Mouse (Mus musculus): ENCODE results near the gene Wdr62. TPM values are rescaled to one million over a fixed set of nuclear protein-coding genes. Genes with fewer than 3 reads are reported as not detected.
A peak's percentile ranks its signal among the peaks of the same experiment; 100 is the strongest.

Wdr62 gene
- polyA plus RNA-seq, 1 experiment from 2014 or later, result 3.1 TPM

- Histone ChIP-seq H3K4me1 (replicated peaks) (peaks cover 31% of the 10 kb centered on the region), H3K27ac (no peak overlapping the region), H3K36me3 (peaks cover 83% of the 10 kb centered on the region), H3K4me2 (no peak overlapping the region), H3K9ac (no peak overlapping the region), H3K27me3 (no peaks in the 10 kb centered on the region), H3K9me3 (no peaks in the 10 kb centered on the region), H3K4me3 (no peak overlapping the region)
- no peak for ATAC-seq (ENCODE audit: low FRiP score)
- 94% methylated on average over 15 of the region's 15 CpGs for WGBS
Observed at GRCm38 (mm10) chr7:30296816-30297215, 16.6 kb upstream of the Wdr62 start.

- no peak for ATAC-seq (ENCODE audit: low FRiP score)
- H3K27me3 ChIP-seq, result no peaks in the 10 kb centered on the region
- peaks cover 39% of the 10 kb centered on the region for H3K4me1 ChIP-seq (replicated peaks)
- H3K27ac ChIP-seq, result no peak overlapping the region
- 81% methylated on average over 10 of the region's 10 CpGs for WGBS
- H3K9me3 ChIP-seq, result no peaks in the 10 kb centered on the region
- no peak overlapping the region for H3K4me2 ChIP-seq
- H3K36me3 ChIP-seq, result peaks cover 67% of the 10 kb centered on the region
- H3K4me3 ChIP-seq, result no peak overlapping the region
- 0 out of 2 replicates have a peak overlapping the region, but pooled peaks have one; percentile 2 for H3K9ac ChIP-seq
Observed at GRCm38 (mm10) chr7:30295103-30295502, 14.9 kb upstream of the Wdr62 start.

GRCm38 (mm10) chr7:30294296-30294695 is 14.1 kb upstream of the Wdr62 start:
- Histone ChIP-seq H3K4me2 (no peak overlapping the region), H3K9ac (0 out of 2 replicates have a peak overlapping the region, but pooled peaks have one; percentile 49), H3K27me3 (no peaks in the 10 kb centered on the region), H3K4me3 (no peak overlapping the region), H3K27ac (no peak overlapping the region), H3K36me3 (peaks cover 59% of the 10 kb centered on the region), H3K4me1 (replicated peaks) (peaks cover 47% of the 10 kb centered on the region), H3K9me3 (no peaks in the 10 kb centered on the region)
- 89% methylated on average over 5 of the region's 5 CpGs for WGBS
- ATAC-seq (ENCODE audit: low FRiP score), result no peak

- Histone ChIP-seq H3K4me3 (no peak overlapping the region), H3K27ac (no peak overlapping the region), H3K9ac (0 out of 2 replicates have a peak overlapping the region, but pooled peaks have one; percentile 49), H3K36me3 (peaks cover 54% of the 10 kb centered on the region), H3K9me3 (no peaks in the 10 kb centered on the region), H3K4me1 (replicated peaks) (peaks cover 49% of the 10 kb centered on the region), H3K27me3 (no peaks in the 10 kb centered on the region), H3K4me2 (peak overlapping the region; percentile 21)
- 75% methylated on average over 13 of the region's 13 CpGs for WGBS
- ATAC-seq (ENCODE audit: low FRiP score), result no peak
Observed at GRCm38 (mm10) chr7:30293795-30294194, 13.6 kb upstream of the Wdr62 start.

GRCm38 (mm10) chr7:30291215-30292131 is 11.3 kb upstream of the Wdr62 start, which contains the start of gene Clip3:
Gene Clip3 (plus strand): TSS chr7:30291728.
- H3K4me3 ChIP-seq, result peak within 1 kb of the TSS; percentile 93
- peak; percentile 88 for ATAC-seq (ENCODE audit: low FRiP score)
- WGBS, result 6% methylated on average over 35 of the region's 35 CpGs
- peak within 1 kb of the TSS; percentile 92 for H3K4me2 ChIP-seq
- no peaks in the 10 kb centered on the region for H3K9me3 ChIP-seq
- 0 out of 2 replicates have a peak, but pooled peaks cover 2% of the 10 kb centered on the region for H3K27me3 ChIP-seq
- peaks cover 30% of the 10 kb centered on the region for H3K36me3 ChIP-seq
- H3K27ac ChIP-seq, result peak within 1 kb of the TSS; percentile 87
- peak within 1 kb of the TSS; percentile 99 for H3K9ac ChIP-seq
- H3K4me1 ChIP-seq (replicated peaks), result peaks cover 49% of the 10 kb centered on the region

- Histone ChIP-seq H3K4me3 (no peak overlapping the region), H3K4me1 (replicated peaks) (peaks cover 44% of the 10 kb centered on the region), H3K4me2 (no peak overlapping the region), H3K27me3 (0 out of 2 replicates have a peak, but pooled peaks cover 2% of the 10 kb centered on the region), H3K9ac (peak overlapping the region; percentile 13; the same call in 1 of the 2 replicates), H3K27ac (no peak overlapping the region), H3K36me3 (peaks cover 14% of the 10 kb centered on the region), H3K9me3 (no peaks in the 10 kb centered on the region)
- ATAC-seq (ENCODE audit: low FRiP score), result no peak
- 52% methylated on average over 10 of the region's 10 CpGs for WGBS
Observed at GRCm38 (mm10) chr7:30289714-30290399, 9.6 kb upstream of the Wdr62 start.

GRCm38 (mm10) chr7:30289071-30289713 is 9.0 kb upstream of the Wdr62 start:
- Histone ChIP-seq H3K27me3 (0 out of 2 replicates have a peak, but pooled peaks cover 2% of the 10 kb centered on the region), H3K4me1 (replicated peaks) (peaks cover 37% of the 10 kb centered on the region), H3K4me3 (no peak overlapping the region), H3K36me3 (peaks cover 8% of the 10 kb centered on the region), H3K9ac (0 out of 2 replicates have a peak overlapping the region, but pooled peaks have one; percentile 13), H3K9me3 (no peaks in the 10 kb centered on the region), H3K27ac (no peak overlapping the region), H3K4me2 (no peak overlapping the region)
- no peak for ATAC-seq (ENCODE audit: low FRiP score)
- WGBS, result 70% methylated on average over 7 of the region's 7 CpGs

- no peaks in the 10 kb centered on the region for H3K9me3 ChIP-seq
- no peak overlapping the region for H3K9ac ChIP-seq
- no peaks in the 10 kb centered on the region; the same call in 1 of the 2 replicates for H3K36me3 ChIP-seq
- H3K4me2 ChIP-seq, result no peak overlapping the region
- H3K4me1 ChIP-seq (replicated peaks), result peaks cover 27% of the 10 kb centered on the region
- WGBS, result 70% methylated on average over 6 of the region's 6 CpGs
- no peak overlapping the region for H3K4me3 ChIP-seq
- no peak overlapping the region for H3K27ac ChIP-seq
- ATAC-seq (ENCODE audit: low FRiP score), result no peak
- H3K27me3 ChIP-seq, result 0 out of 2 replicates have a peak, but pooled peaks cover 2% of the 10 kb centered on the region
Observed at GRCm38 (mm10) chr7:30288046-30288445, 7.8 kb upstream of the Wdr62 start.

GRCm38 (mm10) chr7:30286701-30287410 is 6.6 kb upstream of the Wdr62 start:
- no peak overlapping the region for H3K4me3 ChIP-seq
- H3K36me3 ChIP-seq, result no peaks in the 10 kb centered on the region
- no peak for ATAC-seq (ENCODE audit: low FRiP score)
- H3K4me1 ChIP-seq (replicated peaks), result peaks cover 18% of the 10 kb centered on the region
- H3K4me2 ChIP-seq, result no peak overlapping the region
- H3K27me3 ChIP-seq, result 0 out of 2 replicates have a peak, but pooled peaks cover 2% of the 10 kb centered on the region
- WGBS, result 67% methylated on average over 8 of the region's 8 CpGs
- no peak overlapping the region for H3K27ac ChIP-seq
- H3K9me3 ChIP-seq, result no peaks in the 10 kb centered on the region
- H3K9ac ChIP-seq, result no peak overlapping the region

GRCm38 (mm10) chr7:30282740-30283139 is 2.5 kb upstream of the Wdr62 start:
- peaks cover 15% of the 10 kb centered on the region for H3K4me1 ChIP-seq (replicated peaks)
- no peak overlapping the region for H3K9ac ChIP-seq
- ATAC-seq (ENCODE audit: low FRiP score), result no peak
- WGBS, result 86% methylated on average over 7 of the region's 7 CpGs
- no peak overlapping the region for H3K27ac ChIP-seq
- no peak overlapping the region for H3K4me2 ChIP-seq
- no peaks in the 10 kb centered on the region for H3K36me3 ChIP-seq
- no peak overlapping the region for H3K4me3 ChIP-seq
- no peaks in the 10 kb centered on the region for H3K27me3 ChIP-seq
- no peaks in the 10 kb centered on the region for H3K9me3 ChIP-seq

- 78% methylated on average over 4 of the region's 4 CpGs for WGBS
- ATAC-seq (ENCODE audit: low FRiP score), result no peak
- peak overlapping the region; percentile 74; the same call in 1 of the 2 replicates for H3K4me3 ChIP-seq
- H3K27ac ChIP-seq, result no peak overlapping the region
- no peaks in the 10 kb centered on the region for H3K27me3 ChIP-seq
- H3K9ac ChIP-seq, result no peak overlapping the region
- peaks cover 15% of the 10 kb centered on the region for H3K4me1 ChIP-seq (replicated peaks)
- no peaks in the 10 kb centered on the region for H3K9me3 ChIP-seq
- no peaks in the 10 kb centered on the region for H3K36me3 ChIP-seq
- peak overlapping the region; percentile 93 for H3K4me2 ChIP-seq
Observed at GRCm38 (mm10) chr7:30281522-30281921, 1.3 kb upstream of the Wdr62 start.
